ENCODE assay signal across 11 mouse cellular contexts in the genomic region with DNA sequence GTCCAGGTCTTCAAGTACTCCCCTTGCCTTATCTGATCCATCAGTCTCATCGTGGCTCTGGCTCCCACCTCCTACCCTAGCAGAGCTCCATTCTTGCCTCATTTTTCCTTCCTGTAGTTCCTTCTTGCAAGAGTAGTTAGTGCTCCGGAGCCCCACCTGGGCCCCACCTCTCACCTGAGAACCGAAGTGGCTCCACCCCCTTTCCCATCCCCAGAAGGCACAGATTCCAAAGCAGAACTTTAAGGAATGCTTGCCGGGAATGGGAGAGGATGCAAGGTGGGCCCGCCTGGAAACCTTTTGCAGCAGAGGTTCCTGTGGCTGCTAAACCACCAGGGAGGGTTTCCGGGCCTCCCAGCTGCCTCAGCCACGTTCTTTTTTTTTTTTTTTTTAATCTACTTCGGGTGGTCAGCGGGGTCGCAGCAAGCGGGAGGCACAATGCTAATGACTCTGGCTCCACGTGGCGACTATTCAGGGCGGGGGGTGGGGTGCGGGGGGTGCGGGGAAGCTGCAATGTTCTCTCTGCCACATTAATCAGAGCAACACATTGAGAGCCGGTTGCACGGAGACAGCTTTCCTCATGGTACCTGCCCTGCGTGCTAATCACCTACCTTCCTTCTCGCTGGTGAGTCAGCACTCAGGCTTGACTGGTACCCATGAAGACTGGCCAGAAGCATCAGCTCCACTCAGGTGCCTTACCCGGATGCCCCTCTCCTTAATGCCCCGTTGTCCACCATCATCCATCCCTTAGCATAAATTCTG. TPM values are rescaled to one million over a fixed set of nuclear protein-coding genes. Genes with fewer than 3 reads are reported as not detected.
DNase-seq lines count a peak whose midpoint lies in the region; ATAC-seq and TF ChIP-seq lines count a peak whose summit lies in the region.
"Had no signal": no experiment of that assay in that cellular context is flagged by ENCODE, and none has a peak within 500 bp of the region (broad histone marks: within the 10 kb centered on the region; RNA-seq: fewer than 3 reads in every experiment).

No protein-coding gene starts in this region.

- TF ChIP-seq POLR2A in heart, adult 2 months (IDR thresholded peaks at IDR 0.05; ENCODE audit: insufficient read depth, low read depth, low read length) = no peak

- no peak overlapping the region for H3K27ac ChIP-seq in heart, embryonic 11.5 days (ENCODE audit: low read depth, low read length)
- H3K27ac ChIP-seq in heart, adult 2 months = no peak overlapping the region
- H3K27ac ChIP-seq in forebrain, embryonic 14.5 days (ENCODE audit: low read depth, low read length) = peak overlapping the region; percentile 97
- H3K27ac ChIP-seq in midbrain, embryonic 10.5 days (replicated peaks) = peak overlapping the region; percentile 68

- H3K4me1 ChIP-seq in heart, embryonic 11.5 days (ENCODE audit: control insufficient read depth, insufficient read depth, low read length) = peaks cover 23% of the 10 kb centered on the region
- peaks cover 7% of the 10 kb centered on the region for H3K4me1 ChIP-seq in heart, adult 2 months (ENCODE audit: control insufficient read depth, insufficient read depth, low read length)
- H3K4me1 ChIP-seq in E14TG2a.4 (replicated peaks; ENCODE audit: low read depth, low read length) = peaks cover 94% of the 10 kb centered on the region
- H3K4me1 ChIP-seq in forebrain, embryonic 14.5 days (ENCODE audit: control insufficient read depth, insufficient read depth, low read length) = peaks cover 25% of the 10 kb centered on the region
- peaks cover 50% of the 10 kb centered on the region for H3K4me1 ChIP-seq in midbrain, embryonic 10.5 days

- no peaks in the 10 kb centered on the region for H3K27me3 ChIP-seq in heart, embryonic 11.5 days (ENCODE audit: control insufficient read depth, insufficient read depth, low read length)
- no peaks in the 10 kb centered on the region for H3K27me3 ChIP-seq in heart, adult 2 months (ENCODE audit: control insufficient read depth, insufficient read depth, low read length)
- H3K27me3 ChIP-seq in E14TG2a.4 (ENCODE audit: insufficient read depth, low read length) = no peaks in the 10 kb centered on the region
- no peaks in the 10 kb centered on the region for H3K27me3 ChIP-seq in forebrain, embryonic 14.5 days (replicated peaks; ENCODE audit: control insufficient read depth, insufficient read depth, low read length)
- peaks cover 72% of the 10 kb centered on the region for H3K27me3 ChIP-seq in midbrain, embryonic 10.5 days (ENCODE audit: low read depth, poor library complexity, severe bottlenecking)

- WGBS in heart, embryonic 11.5 days (ENCODE audit: insufficient replicate concordance) = 5% methylated on average over 22 of the region's 22 CpGs
- 21% methylated on average over 22 of the region's 22 CpGs for WGBS in heart, adult 2 months
- 8% methylated on average over 22 of the region's 22 CpGs for WGBS in forebrain, embryonic 14.5 days
- 8% methylated on average over 22 of the region's 22 CpGs for WGBS in midbrain, embryonic 10.5 days

- peak overlapping the region; percentile 10; the same call in 1 of the 2 replicates for H3K4me3 ChIP-seq in heart, embryonic 11.5 days (ENCODE audit: low read depth, low read length)
- no peak overlapping the region for H3K4me3 ChIP-seq in heart, adult 2 months
- peak overlapping the region; percentile 80 for H3K4me3 ChIP-seq in E14TG2a.4 (replicated peaks; ENCODE audit: low read length)
- H3K4me3 ChIP-seq in forebrain, embryonic 14.5 days (ENCODE audit: low read depth, low read length) = no peak overlapping the region
- H3K4me3 ChIP-seq in midbrain, embryonic 10.5 days = peak overlapping the region; percentile 24; the same call in 1 of the 2 replicates

- intact Hi-C loops in heart, adult 2 months (cut with DNase I) = no loop called here

- no peak for TF ChIP-seq CTCF in heart, adult 2 months (IDR thresholded peaks at IDR 0.05)
- TF ChIP-seq CTCF in E14TG2a.4 (conservative IDR thresholded peaks at IDR 0.05; ENCODE audit: low read length) = no peak

- H3K9me3 ChIP-seq in heart, embryonic 11.5 days (replicated peaks; ENCODE audit: control insufficient read depth, low read length) = no peaks in the 10 kb centered on the region
- H3K9me3 ChIP-seq in E14TG2a.4 (ENCODE audit: low read length) = no peaks in the 10 kb centered on the region
- H3K9me3 ChIP-seq in forebrain, embryonic 14.5 days (replicated peaks; ENCODE audit: control insufficient read depth, low read length) = no peaks in the 10 kb centered on the region
- H3K9me3 ChIP-seq in midbrain, embryonic 10.5 days (replicated peaks) = no peaks in the 10 kb centered on the region

- ATAC-seq in heart, embryonic 11.5 days (replicated peaks; ENCODE audit: insufficient number of reproducible peaks, low FRiP score, low TSS enrichment) = no peak
- no peak for ATAC-seq in forebrain, embryonic 14.5 days
- no peak for ATAC-seq in megakaryocyte-erythroid progenitor cell, adult 5-6 weeks (replicated peaks; ENCODE audit: low FRiP score, low TSS enrichment, poor library complexity, severe bottlenecking)

- no peaks in the 10 kb centered on the region for H3K36me3 ChIP-seq in heart, embryonic 11.5 days (ENCODE audit: control insufficient read depth, insufficient read depth, low read length)
- H3K36me3 ChIP-seq in heart, adult 2 months (ENCODE audit: control insufficient read depth, insufficient read depth, low read length) = no peaks in the 10 kb centered on the region
- no peaks in the 10 kb centered on the region for H3K36me3 ChIP-seq in E14TG2a.4 (ENCODE audit: insufficient read depth, low read length)
- H3K36me3 ChIP-seq in forebrain, embryonic 14.5 days (ENCODE audit: control insufficient read depth, insufficient read depth, low read length) = no peaks in the 10 kb centered on the region
- no peaks in the 10 kb centered on the region for H3K36me3 ChIP-seq in midbrain, embryonic 10.5 days

- no peaks in the 10 kb centered on the region for H3K79me2 ChIP-seq in heart, adult 2 months (replicated peaks; ENCODE audit: control insufficient read depth, insufficient read depth, low read length)

- peak overlapping the region; percentile 39; the same call in 1 of the 2 replicates for H3K9ac ChIP-seq in heart, embryonic 11.5 days (ENCODE audit: low read depth, low read length)
- H3K9ac ChIP-seq in heart, adult 2 months (ENCODE audit: low read depth, low read length) = no peak overlapping the region
- peak overlapping the region; percentile 51; the same call in 1 of the 2 replicates for H3K9ac ChIP-seq in forebrain, embryonic 14.5 days (ENCODE audit: low read length)

- TF ChIP-seq EP300 in heart, adult 2 months (IDR thresholded peaks at IDR 0.05; ENCODE audit: insufficient read depth, low read depth, low read length) = no peak

- DNase-seq in heart, adult 2 months = no peak
- DNase-seq in forebrain, embryonic 14.5 days (ENCODE audit: low spot score) = no peak
- no peak for DNase-seq in midbrain, embryonic 10.5 days (ENCODE audit: low spot score)
- DNase-seq in ovary, postnatal 14 days (ENCODE audit: low spot score) = no peak
- no peak for DNase-seq in layer of hippocampus, adult 18-20 months (ENCODE audit: low spot score in 2 of 2)
- DNase-seq: adrenal gland, postnatal 14 days; embryo, embryonic 11 days; kidney, adult 8-10 months had no signal

- H3K4me2 ChIP-seq in heart, embryonic 11.5 days = peak overlapping the region; percentile 42
- H3K4me2 ChIP-seq in forebrain, embryonic 14.5 days (ENCODE audit: low read length) = peak overlapping the region; percentile 2; the same call in 1 of the 2 replicates

RNA-seq across cellular contexts. Expression of a gene that starts 27.9 kb away (rescaled TPM):
- 18.9 and 26.9 TPM in 2 replicates for polyA plus RNA-seq in heart, embryonic 11.5 days (2014; fragmentation: Nextera tagmentation; extraction: Ambion mirVana)
- 10 to 100 TPM; 32.6 to 36.9 TPM for total RNA-seq in heart, adult 2 months (2021)
- 15.6 and 20.1 TPM in 2 replicates for polyA plus RNA-seq in heart, adult 2 months (2012; rRNA removed)
- polyA plus RNA-seq in forebrain, embryonic 14.5 days (2014; fragmentation: Nextera tagmentation; extraction: Ambion mirVana) = 41.4 and 56.5 TPM in 2 replicates
- 28.6 and 39.6 TPM in 2 replicates for polyA plus RNA-seq in midbrain, embryonic 10.5 days (2016; fragmentation: Nextera tagmentation; extraction: Ambion mirVana)
- 10 to 100 TPM; 76.4 to 76.9 TPM for total RNA-seq in layer of hippocampus, adult 18-20 months (2021)
- total RNA-seq in megakaryocyte-erythroid progenitor cell, adult 5-6 weeks (2014; fragmentation: Nextera tagmentation) = 0.76 and 0.94 TPM in 2 replicates
- 1.1 and 2.7 TPM in 2 replicates for total RNA-seq in megakaryocyte-erythroid progenitor cell, adult 5-6 weeks (2017)

RNA-seq across cellular contexts. Expression of a gene that starts 34.3 kb away (rescaled TPM):
- 26.7 and 31.0 TPM in 2 replicates for polyA plus RNA-seq in heart, embryonic 11.5 days (2014; fragmentation: Nextera tagmentation; extraction: Ambion mirVana)
- total RNA-seq in heart, adult 2 months (2021) = 10 to 100 TPM; 43.8 to 45.1 TPM
- 34.1 and 39.6 TPM in 2 replicates for polyA plus RNA-seq in heart, adult 2 months (2012; rRNA removed)
- polyA plus RNA-seq in forebrain, embryonic 14.5 days (2014; fragmentation: Nextera tagmentation; extraction: Ambion mirVana) = 47.5 and 57.0 TPM in 2 replicates
- polyA plus RNA-seq in midbrain, embryonic 10.5 days (2016; fragmentation: Nextera tagmentation; extraction: Ambion mirVana) = 33.2 and 35.5 TPM in 2 replicates
- total RNA-seq in layer of hippocampus, adult 18-20 months (2021) = 10 to 100 TPM; 72.9 to 75.1 TPM
- 29.2 and 35.6 TPM in 2 replicates for total RNA-seq in megakaryocyte-erythroid progenitor cell, adult 5-6 weeks (2014; fragmentation: Nextera tagmentation)
- 22.0 and 23.0 TPM in 2 replicates for total RNA-seq in megakaryocyte-erythroid progenitor cell, adult 5-6 weeks (2017)

Comparison
In these comparisons a context has a peak if more than half of its experiments do, and no peak if none do; other contexts are left out.
1. H3K4me3 ChIP-seq: peak in heart, embryonic 11.5 days (single experiment), E14TG2a.4 (single experiment) and midbrain, embryonic 10.5 days (single experiment); none in heart, adult 2 months (single experiment) and forebrain, embryonic 14.5 days (single experiment).
2. H3K27ac ChIP-seq: peak in forebrain, embryonic 14.5 days (single experiment) and midbrain, embryonic 10.5 days (single experiment); none in heart, embryonic 11.5 days (single experiment) and heart, adult 2 months (single experiment).